Mouse (Mus musculus) layer of hippocampus, adult 11-12 months (tissue): ENCODE results near the gene Glipr2.
A peak's percentile ranks its signal among the peaks of the same experiment; 100 is the strongest.

Experiments
- DNase-seq: peaks from one replicate; pipeline ENCODE4 v3.0.0; 2022; ENCODE audit warnings: low spot score

Glipr2 gene

DNA sequence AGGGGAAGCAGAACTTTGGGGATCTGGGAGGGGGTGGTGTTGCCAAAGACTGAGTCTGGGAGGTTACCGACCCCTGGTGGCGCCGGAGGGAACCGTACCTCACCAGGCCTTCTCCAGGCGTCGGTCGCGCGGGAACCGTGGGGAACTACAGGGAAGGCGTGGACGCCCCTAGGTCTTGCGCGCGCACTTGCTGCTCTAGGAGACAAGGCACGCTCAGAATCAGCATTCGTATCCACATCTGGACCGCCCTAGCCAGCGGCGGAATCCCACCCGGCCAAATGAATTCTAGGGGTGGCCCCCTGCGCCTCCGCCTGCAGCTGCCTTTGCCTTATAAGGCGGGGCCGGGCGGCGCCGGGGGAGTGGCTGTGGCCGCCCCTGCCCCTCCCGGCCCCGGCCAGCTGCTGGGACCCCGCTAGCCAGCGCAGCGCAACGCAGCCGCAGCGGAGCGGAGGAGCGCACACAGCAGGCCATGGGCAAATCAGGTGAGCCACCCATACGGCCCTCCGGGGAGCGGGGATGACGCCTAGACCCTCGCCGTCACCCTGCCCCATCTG, at the start of gene Glipr2:
Glipr2 (plus strand) TSS at position 110 of the 554 bp plus-strand sequence.
- DNase-seq = peak; percentile 69

- DNase-seq = no peak
Observed at GRCm38 (mm10) chr4:43918221-43918620, 39.0 kb upstream of the Glipr2 start.

GRCm38 (mm10) chr4:43920602-43921001, 36.6 kb upstream of the Glipr2 start:
- DNase-seq = no peak

- DNase-seq = no peak
Observed at GRCm38 (mm10) chr4:43925125-43925524, 32.1 kb upstream of the Glipr2 start.

DNA sequence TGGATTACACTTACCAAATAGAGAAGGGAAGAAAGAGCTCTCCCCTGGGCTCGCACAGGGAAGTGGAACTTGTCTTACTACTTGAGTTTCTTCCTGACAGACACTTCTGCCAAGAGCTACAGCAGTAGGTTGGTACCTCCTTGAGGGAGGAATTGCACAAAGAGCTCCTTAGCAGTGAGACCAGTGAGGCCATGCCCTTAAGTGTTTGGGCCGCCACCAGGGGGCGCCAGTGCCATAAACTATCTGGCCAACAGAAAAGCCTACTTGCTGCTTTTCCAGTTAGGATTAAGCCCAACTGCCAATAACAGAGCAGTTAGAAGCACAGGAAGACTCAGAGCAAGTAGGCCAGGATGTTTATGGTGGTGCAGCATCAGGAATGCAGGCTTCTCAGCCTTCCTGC, 31.4 kb upstream of the Glipr2 start:
- peak; percentile 86 for DNase-seq

GRCm38 (mm10) chr4:43927826-43928225, 29.4 kb upstream of the Glipr2 start:
- DNase-seq = no peak

GRCm38 (mm10) chr4:43931877-43932276, 25.3 kb upstream of the Glipr2 start:
- no peak for DNase-seq

DNA sequence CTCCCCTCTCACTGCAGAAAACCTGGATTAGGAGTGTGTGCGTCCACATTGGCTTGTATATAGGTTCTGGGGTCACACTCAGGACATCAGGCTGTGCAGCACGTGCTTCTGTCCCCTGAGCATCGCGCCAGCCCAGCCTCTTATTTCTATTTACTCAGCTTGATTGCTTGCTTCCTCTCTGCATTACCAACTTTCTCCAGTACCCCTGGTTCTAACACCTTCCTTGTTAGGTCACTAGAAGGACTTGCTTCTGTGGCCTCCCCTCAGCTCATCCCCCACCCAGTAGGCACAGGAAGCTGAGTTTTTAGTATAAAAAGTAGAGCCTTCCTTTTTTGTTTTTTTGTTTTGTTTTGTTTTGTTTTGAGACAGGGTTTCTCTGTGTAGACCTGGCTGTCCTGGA, 21.0 kb upstream of the Glipr2 start:
- no peak for DNase-seq

DNA sequence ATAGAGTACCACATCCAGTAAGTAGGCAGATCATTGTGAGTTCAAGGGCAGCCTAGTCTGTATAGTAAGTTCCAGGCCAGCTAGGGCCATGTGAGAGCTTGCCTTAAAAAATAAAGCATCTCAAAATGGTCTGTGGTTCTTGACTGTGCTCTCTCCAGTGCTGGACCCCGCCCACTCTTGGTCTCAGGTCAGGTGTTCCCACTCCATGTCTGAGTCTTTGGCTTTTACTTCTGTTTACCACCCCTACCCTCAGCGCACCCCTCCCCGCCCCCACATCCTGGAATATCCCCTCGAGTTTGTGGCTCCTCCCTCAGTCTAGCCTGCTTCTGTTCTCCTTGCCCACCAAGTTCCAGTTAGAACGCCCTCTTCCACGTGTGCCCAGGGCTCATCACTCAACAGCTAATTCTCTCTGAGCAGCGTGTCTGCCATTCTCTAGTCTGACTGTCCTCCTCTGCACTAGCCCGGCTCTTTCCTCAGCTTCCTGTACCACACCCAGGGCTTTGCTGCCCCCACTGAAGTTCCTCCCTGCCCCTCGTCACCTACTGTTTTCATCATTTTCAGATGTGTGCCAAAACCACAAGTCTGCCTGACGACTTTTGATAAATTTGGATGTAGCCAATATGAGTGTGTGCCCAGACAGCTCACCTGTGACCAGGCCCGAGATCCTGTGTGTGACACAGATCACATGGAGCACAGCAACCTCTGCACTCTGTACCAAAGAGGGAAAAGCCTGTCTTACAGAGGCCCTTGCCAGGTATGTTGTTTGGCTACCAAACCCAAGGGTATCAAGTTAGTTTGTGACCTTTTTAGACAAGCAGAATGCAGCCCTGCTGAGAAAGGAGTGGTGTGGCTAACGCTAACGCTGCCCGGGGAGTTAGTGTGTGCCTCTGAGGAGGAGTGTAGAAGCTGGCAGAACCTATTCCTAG, 20.2 kb upstream of the Glipr2 start:
- DNase-seq = no peak

DNA sequence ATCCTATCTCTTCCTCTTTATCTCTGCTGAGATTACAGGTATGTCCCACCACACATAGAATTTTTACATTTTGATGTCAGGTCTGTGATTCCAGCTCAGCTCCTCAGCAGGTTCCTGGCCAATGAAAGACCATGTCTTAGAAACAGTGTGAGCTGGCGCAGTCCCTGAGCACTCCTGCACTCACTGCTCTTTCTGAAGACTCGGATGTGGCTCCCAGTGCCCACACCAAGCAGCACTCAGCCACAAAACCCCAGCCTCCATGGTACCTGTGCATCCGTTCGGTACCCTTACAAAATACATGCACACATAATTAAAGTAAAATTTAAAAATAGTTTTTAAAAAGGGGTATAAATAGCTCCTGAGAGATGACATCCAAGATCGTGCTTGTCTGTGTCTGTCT, 15.9 kb upstream of the Glipr2 start:
- no peak for DNase-seq

GRCm38 (mm10) chr4:43942421-43942820, 14.8 kb upstream of the Glipr2 start:
- no peak for DNase-seq

- no peak for DNase-seq
Observed at GRCm38 (mm10) chr4:43947571-43947970, 9.6 kb upstream of the Glipr2 start.

DNA sequence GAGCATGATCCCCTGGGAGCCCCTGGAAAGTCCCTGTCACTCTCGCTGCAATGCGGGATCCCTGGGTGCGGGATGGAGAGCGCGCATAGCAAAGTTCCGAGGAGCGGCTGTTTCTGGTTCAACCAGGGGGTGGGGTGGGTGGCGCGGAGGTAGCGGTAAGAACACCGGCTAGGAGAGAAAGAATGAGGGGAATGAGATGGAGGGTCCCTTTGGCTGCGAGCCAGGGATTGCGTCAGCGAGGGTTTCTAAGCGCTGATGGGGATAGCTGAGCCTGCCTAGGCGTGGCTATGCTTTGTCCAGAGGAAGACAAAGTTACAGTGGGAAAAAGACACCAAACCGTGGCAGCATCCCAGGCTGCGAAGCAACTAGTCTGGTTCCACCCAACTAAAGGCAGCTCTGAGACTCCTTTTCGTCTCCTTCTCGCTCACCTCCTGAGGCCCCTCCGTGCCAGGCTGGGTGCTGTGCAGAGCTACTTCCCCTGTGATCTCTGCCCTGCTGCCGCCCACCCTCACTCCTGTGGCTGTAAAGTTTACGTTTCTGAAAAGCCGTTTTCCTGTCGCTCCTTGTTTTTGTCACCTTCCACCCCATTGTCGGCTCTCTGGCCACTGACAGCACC, 753 bp downstream of the Glipr2 start:
- no peak for DNase-seq

DNA sequence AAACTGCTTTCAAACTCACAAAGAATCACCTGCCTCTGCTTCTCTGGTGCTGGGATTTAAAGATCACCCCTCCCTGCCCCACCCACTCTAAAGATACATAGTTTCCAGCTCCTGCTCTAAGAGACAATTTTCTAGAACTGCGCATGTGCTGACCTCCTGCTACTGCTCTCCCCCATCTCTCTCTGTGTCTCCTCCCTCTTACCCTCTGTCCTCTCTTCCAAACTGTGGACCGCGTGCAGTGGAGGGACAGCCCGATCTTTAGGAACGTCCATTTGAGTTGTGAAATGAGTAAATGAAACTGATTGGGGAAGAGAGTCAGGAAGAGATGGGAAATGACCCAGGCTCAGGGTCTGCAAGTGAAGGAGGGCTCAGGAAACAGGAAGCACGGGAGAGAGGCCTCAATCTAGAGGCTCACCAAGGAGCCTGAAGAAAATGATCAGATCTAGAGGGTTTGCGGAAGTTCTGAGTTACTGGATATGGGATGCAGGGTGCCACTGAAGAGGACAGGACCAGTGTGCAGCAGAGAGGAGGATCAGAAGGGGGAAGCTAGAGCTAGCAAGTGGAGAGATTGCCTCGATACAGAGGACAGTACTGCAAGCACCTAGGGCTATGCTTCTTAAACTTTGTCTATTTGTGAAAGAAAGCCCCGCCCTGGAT, 2.5 kb downstream of the Glipr2 start:
- no peak for DNase-seq

DNA sequence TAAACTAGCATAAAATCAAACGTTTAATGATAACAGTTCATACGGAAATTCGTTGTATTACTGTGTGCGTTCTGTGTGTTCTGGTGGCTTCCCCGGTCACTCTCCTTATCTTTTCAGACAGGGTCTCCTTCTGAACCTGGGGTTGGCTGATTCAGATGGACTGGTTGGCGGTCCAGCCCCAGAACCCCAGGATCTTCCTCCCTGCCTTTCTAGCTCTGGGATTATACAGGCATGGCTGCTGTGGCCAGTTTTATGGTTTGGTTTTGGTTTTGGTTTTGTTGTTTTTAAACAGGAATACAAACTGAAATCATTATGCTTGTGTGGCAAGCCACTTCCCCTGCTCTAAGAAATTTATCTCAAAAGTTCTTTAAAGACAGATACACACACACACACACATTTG, 3.0 kb downstream of the Glipr2 start:
- DNase-seq = no peak

DNA sequence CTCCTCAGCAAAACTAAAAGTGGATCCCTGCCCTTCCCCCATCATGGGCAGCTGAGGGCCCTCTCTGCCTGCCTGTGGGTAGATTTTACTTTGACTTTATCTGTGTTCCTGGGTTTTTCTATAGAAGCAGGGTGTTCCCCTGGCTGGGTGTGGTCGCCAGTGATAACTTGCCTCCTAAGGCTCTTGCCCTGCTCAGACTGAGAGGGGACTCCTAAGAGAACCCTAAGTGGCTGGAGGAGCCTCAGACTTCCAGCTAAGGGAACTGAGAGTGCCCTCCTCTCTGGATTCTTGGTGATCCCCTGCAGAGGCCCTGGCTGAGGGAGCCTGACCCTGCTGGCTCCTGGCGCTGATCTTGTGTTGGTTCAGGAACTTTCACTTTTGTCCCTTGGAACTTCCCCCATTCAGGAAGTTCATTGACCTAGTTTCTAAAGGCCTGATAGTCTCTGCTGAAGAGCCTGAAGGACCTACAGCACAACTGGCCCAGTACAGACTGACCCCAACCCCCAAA, 7.2 kb downstream of the Glipr2 start:
- no peak for DNase-seq

DNA sequence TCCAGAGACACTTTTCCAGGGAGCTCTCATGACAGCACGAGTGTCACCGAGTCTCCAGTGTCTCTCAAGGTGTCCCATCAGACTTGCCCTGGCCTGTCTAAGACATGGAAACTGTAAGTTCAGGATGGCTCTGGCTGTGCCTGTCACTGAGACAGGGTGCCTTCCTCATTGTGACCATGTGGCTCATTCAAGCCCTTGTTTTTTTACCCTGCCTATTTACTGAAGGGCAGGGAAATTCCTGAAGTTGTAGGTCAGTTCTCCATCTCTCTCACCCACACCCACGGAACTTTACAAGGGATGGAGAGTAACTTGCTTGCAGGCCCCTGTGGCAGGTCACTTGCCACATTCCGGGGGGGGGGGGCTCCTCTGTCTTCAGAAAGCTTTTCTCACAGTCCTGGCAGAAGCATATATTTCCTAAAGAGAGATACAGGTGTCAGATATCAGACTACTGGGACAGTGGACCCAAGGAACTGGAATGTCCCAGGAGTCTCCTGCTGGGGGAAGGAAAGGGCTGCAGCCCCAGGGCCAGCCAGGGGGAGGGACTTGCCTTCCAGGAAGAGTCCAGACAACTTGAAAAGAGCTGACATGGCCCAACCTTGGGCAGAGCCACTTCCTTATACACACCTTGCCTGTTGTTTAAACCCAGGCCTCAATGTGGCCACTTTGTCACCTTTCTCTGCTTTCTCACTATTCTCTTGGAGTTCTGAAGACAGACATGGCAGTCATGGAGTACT, 7.9 kb downstream of the Glipr2 start:
- no peak for DNase-seq

DNA sequence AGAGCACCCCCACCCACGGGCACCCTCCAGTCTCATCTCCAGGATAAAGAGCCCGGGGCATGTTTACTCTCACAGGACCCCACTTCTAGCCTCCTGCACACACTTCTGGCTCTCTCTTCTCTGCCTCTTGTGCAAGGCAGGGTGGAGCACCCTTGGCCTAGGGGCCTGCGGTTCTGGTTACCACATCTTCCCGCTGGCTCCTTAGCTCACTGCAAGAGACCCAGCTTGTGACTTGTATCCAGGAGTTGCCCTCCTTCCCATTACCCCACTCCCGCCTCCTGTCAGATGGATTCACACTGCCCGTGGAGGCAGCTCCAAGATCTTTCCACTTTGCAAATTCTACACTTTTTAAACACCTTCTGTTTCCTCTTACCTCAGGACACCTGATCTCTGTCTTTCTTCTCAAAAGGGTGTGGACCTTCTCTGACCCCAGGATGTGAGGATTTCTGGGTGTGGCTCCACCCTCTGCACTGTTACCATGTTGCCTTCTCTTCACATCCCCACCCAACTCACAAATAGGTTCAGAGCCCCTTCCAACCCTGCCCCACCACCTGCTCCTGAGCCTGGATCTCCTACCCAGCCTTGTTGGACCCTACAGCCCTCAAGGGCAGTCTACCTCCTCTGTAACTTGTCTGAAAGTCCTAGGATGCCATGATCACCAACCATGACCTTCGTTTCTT, 8.8 kb downstream of the Glipr2 start:
- no peak for DNase-seq

DNA sequence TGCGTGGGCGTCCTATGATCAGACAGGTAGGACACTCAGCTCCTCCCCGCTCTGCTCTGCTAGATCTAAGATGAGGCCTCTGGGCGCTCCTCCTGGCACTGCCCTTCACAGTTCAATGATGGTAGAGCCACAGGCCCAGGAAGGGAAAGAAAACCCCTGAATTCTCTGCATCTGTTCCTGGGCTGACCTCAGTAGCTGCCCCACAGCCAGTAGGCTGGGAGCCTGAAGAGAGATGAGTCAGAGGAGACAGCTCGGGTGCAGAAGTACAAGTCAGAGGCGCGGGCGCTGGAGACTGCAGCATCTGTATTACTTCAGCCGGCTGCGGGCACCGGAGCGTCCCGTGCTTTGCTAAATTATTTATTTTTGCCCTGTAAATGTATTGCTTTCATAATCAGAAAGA, 11.4 kb downstream of the Glipr2 start:
- no peak for DNase-seq

- DNase-seq = no peak
Observed at GRCm38 (mm10) chr4:43969373-43969772, 12.2 kb downstream of the Glipr2 start.
